Mouse (Mus musculus): ENCODE measurements around the gene Dgka. TPM values are rescaled to one million over a fixed set of nuclear protein-coding genes. Genes with fewer than 3 reads are reported as not detected.

Gene Dgka
- total RNA-seq (2022), result 10 to 100 TPM; 11.3 to 12.9 (median 12.6) TPM

- DNase-seq (ENCODE audit: low spot score), result no peak
These were observed at the start of gene Dgka for GRCm38 (mm10) chr10:128744680-128745601. TSS of gene Dgka (minus strand) at chr10:128744855.

- DNase-seq (ENCODE audit: low spot score), result no peak
These were observed 49.7 kb upstream of the Dgka start for GRCm38 (mm10) chr10:128794391-128794790.

- no peak for DNase-seq (ENCODE audit: low spot score)
These were observed 48.6 kb upstream of the Dgka start for GRCm38 (mm10) chr10:128793258-128793657.

- DNase-seq (ENCODE audit: low spot score), result no peak
These were observed 47.4 kb upstream of the Dgka start for GRCm38 (mm10) chr10:128792041-128792440.

GRCm38 (mm10) chr10:128790398-128791124 lies 45.9 kb upstream of the Dgka start, which contains the start of gene Mmp19:
TSS of gene Mmp19 (plus strand) at chr10:128790910.
- no peak for DNase-seq (ENCODE audit: low spot score)

GRCm38 (mm10) chr10:128780200-128780599 lies 35.5 kb upstream of the Dgka start:
- no peak for DNase-seq (ENCODE audit: low spot score)

GRCm38 (mm10) chr10:128779011-128779795 lies 34.5 kb upstream of the Dgka start:
- DNase-seq (ENCODE audit: low spot score), result peak; percentile 94

GRCm38 (mm10) chr10:128778441-128778840 lies 33.8 kb upstream of the Dgka start:
- no peak for DNase-seq (ENCODE audit: low spot score)

GRCm38 (mm10) chr10:128773685-128774084 lies 29.0 kb upstream of the Dgka start:
- DNase-seq (ENCODE audit: low spot score), result no peak

GRCm38 (mm10) chr10:128772895-128773294 lies 28.2 kb upstream of the Dgka start:
- no peak for DNase-seq (ENCODE audit: low spot score)

- peak; percentile 73 for DNase-seq (ENCODE audit: low spot score)
These were observed 3.7 kb upstream of the Dgka start for GRCm38 (mm10) chr10:128748252-128748864.

GRCm38 (mm10) chr10:128747646-128748251 lies 3.1 kb upstream of the Dgka start, which contains the start of gene Pym1:
TSS of gene Pym1 (plus strand) at chr10:128747889.
- peak; percentile 86 for DNase-seq (ENCODE audit: low spot score)

- DNase-seq (ENCODE audit: low spot score), result no peak
These were observed 2.5 kb upstream of the Dgka start for GRCm38 (mm10) chr10:128746972-128747645.

- peak; percentile 44 for DNase-seq (ENCODE audit: low spot score)
These were observed 1.4 kb upstream of the Dgka start for GRCm38 (mm10) chr10:128745946-128746613.

GRCm38 (mm10) chr10:128744211-128744610 lies 444 bp downstream of the Dgka start:
- DNase-seq (ENCODE audit: low spot score), result no peak

- peak; percentile 64 for DNase-seq (ENCODE audit: low spot score)
These were observed 864 bp downstream of the Dgka start for GRCm38 (mm10) chr10:128743791-128744191.

GRCm38 (mm10) chr10:128743235-128743634 lies 1.4 kb downstream of the Dgka start:
- DNase-seq (ENCODE audit: low spot score), result no peak

GRCm38 (mm10) chr10:128742616-128743015 lies 2.0 kb downstream of the Dgka start:
- no peak for DNase-seq (ENCODE audit: low spot score)

- no peak for DNase-seq (ENCODE audit: low spot score)
These were observed 4.4 kb downstream of the Dgka start for GRCm38 (mm10) chr10:128740296-128740695.

GRCm38 (mm10) chr10:128737435-128737834 lies 7.2 kb downstream of the Dgka start:
- no peak for DNase-seq (ENCODE audit: low spot score)
